Mouse (Mus musculus): ENCODE measurements at regions not wholly inside any gene's neighbourhood (a gene's known extent, or its start where the extent isn't known, plus 50 kb on each side); places are given as distances from the start of the nearest gene placed in this dataset.

GRCm38 (mm10) chr8:103373007-103373406, 587.6 kb upstream of the Cdh11 start:
- no peak for TF ChIP-seq CTCF (IDR thresholded peaks at IDR 0.05; ENCODE audit: control insufficient read depth, insufficient read depth, insufficient read length)
- TF ChIP-seq CEBPB (IDR thresholded peaks at IDR 0.05; ENCODE audit: low read depth) = no peak
- no peak for TF ChIP-seq USF1 (IDR thresholded peaks at IDR 0.05; ENCODE audit: low read depth)
- TF ChIP-seq MYOG (IDR thresholded peaks at IDR 0.05; ENCODE audit: control insufficient read depth, extremely low read depth, insufficient read length) = no peak
- TF ChIP-seq MYOD1 (IDR thresholded peaks at IDR 0.05; ENCODE audit: control insufficient read depth, insufficient read length, low read depth) = no peak
- no peak for TF ChIP-seq MAX (IDR thresholded peaks at IDR 0.05)

All from C2C12 (cell line).